Mouse (Mus musculus) layer of hippocampus, postnatal 36 days (tissue): ENCODE results near the gene Tlr9. TPM values are rescaled to one million over a fixed set of nuclear protein-coding genes. Genes with fewer than 3 reads are reported as not detected.

Experiments
- DNase-seq, 2 experiments: peaks; one replicate each; pipeline ENCODE4 v3.0.0; 2022
- microRNA-seq, 2 experiments: library from miRNA; unstranded; fragments of <30 nt; microRNA quantifications; one replicate each; pipeline ENCODE4 v1.2.0; 2021
- total RNA-seq, 2 experiments: library from RNA; stranded (reverse); gene quantifications; 2 replicates each; pipeline ENCODE4 v1.2.3; 2021

The Tlr9 gene
- total RNA-seq, 2 experiments from 2014 or later = 0.97 to 1.6 TPM

DNA sequence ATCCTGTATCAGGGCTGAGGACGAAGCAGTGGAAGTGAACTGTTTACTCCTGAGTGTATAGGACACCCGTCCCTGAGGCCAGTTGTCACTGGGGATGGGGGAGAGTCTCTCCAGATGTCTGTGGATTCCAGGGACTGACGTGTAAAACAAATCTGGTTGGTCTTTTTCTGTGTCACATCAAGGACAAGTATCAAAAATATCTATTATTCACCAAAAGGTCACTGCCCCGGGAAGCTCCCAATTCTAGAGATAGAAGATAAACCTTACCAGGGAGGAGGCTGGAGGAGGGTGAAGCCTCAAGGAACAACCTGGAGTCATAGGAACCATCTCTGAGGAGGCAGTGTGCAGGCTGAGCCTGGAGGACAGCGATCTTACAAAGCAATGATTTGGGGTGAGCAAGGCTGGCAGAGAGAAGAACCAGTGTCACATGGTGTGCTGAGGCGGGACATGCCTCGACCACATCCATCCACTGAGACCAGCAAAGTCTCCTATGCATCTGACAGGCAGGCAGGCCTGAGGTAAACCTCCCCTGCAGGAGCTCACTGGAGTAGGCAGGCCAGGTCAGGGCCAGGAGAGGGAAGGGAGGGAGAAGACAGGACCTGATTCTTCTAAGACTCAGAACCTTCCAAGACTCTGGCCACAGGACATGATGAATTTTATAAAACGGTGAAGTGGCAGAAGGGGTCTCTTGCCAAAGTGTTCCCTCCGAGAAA, 46.8 kb downstream of the Tlr9 start:
- no peak for DNase-seq

DNA sequence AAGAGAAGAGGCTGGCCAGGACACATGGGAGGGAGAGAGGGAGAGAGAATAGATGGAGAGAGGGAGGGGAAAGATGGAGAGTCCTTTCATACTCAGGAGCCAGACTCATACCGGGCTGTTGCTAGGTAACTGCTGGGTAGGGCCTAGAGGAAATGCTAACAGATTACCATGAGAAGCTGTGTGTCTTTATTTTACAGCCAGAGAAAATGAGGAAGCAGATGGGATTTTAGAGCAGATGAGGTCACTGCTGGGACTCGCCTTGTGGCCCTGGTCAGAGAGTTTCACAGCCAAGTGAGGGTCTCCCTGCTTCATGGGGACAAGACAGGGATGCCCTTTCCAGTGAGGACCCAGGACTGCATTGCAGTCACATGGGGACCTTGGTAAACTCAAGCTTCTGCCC, 47.5 kb downstream of the Tlr9 start:
- DNase-seq = no peak

DNA sequence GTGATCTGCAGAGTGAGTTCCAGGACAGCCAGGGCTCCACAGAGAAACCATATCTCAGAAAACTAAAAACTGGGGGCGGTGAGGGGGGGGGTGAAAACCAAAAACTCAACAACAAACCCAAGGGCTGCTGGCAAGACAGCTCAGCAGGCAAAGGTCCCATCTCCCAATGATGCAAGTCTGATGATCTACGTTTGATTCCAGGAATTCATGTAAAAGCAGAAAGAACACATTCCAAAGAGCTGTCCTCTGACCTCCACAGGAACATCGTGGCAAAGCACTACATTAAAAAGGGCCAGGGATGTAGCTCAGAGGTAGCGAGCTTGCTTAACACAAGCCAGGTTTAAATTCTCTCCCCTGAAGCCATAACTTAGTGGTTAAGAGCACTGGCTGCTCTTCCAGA, 48.3 kb downstream of the Tlr9 start:
- no peak for DNase-seq

DNA sequence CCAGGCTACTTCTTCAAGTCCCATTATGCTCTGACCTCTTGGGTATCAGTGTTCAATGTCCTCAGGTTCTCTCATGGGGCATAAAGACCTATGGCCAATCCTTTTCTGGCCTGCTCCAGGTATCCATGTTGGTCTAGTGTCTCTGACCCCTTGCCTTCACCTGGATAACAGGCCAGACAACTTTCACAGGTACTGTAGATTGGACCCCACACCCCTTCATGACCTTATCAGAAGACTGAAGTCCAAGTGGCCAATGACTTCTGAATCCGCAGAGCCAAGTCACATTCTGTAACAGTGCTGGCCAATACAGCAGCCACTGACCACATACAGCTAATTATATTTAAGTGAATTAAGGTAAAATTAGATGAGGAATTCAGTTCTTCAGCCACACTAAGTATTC, 49.9 kb downstream of the Tlr9 start:
- no peak for DNase-seq

DNA sequence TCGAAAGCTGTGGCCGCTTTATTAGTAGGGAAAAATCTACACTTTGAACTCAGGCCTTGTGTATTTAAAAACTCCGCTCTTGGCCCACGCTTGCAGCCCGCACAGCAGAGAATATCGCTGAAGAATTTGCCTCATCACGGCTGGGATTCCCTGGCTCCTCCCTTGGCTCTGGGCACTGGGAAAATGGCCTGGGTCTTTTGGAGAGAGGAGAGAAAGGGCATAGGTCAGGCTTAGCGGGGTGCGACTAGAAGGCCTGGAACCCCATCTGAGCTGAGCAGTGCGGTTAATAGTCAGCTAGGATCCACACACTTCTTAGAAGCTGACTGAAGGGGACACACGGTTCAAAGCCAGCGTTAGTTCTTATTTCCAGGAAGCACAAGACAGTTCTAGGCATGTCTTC, 50.9 kb downstream of the Tlr9 start:
- no peak for DNase-seq

DNA sequence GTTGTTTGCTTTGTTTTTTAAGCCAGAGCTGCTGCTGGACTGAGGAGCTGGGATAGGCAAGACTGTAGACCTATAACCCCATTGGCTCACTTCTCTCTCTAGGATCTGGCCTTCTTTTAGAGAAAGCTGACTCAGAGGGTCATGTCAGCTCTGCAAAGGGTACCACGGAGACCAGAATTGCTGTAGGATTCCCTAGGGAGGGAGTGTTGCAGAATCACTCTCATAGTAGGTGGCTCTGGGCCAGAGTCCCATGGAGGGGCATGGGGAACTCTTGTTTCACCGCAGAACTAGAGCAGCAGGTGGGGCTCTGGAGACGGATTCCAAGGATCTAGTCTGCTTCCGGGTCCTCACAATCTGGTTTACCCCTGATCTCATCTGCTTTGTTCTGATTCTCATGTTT, 51.4 kb downstream of the Tlr9 start:
- DNase-seq = no peak

DNA sequence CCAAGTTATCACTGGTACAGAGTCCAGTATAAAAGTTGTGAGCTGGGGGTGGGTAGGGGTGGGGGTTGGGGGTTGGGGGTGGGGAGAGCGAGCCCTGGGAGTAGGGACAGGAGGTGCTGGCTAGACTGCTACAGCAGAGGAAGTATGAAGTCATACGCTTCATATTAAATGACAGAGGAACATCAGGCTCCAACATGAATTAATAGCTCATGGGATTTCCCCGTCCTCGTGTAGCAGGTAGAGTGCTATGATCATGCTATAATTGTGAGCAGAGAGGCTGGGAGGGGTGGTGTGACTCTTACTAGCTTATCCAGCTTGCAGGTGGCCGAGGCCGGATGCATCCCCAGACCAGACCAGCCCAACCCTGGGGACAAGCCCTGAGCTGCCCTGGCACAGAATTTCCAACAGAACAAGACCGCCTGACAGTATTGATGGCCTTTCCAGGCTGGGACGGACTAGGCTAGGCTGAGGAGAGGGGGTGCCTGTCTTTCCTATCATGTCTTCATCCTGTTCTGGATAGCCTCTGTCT, 52.3 kb downstream of the Tlr9 start:
- no peak for DNase-seq

DNA sequence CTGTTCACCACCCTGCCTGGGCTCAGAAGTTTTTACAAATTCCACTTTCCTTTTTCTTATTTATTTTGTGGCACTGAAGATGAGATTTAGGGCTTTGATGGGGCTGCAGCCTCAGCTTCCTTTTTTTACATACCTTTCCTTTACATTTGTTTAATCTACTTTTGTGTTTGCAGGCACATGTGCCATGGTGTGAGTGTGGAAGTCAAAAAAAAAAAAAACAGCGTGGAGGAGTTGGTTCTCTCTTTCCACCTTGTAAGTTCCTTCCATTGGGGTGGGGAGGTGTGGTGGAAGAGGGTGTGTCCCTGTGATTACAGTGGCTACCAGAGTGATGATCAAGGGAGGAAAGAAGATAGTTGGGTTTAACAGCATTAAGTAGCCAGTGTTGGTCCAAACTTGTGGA, 53.4 kb downstream of the Tlr9 start:
- no peak for DNase-seq

Small RNA genes lying within 50 kb of the gene (microRNA-seq; reads per million reads assigned to microRNA genes)
- 105,913 to 107,828 reads per million in 2 experiments for gene Mirlet7g

Other genes starting within 250 kb of the Tlr9 start
- gene Col6a4, start 125.8 kb upstream of the Tlr9 start, total RNA-seq = 1 to 10 TPM; 1.2 to 1.8 TPM
- gene Glyctk, start 64.5 kb upstream of the Tlr9 start, total RNA-seq = 1 to 10 TPM; 4.2 to 4.8 TPM
- 100 to 1,000 TPM; 143 TPM for gene Wdr82, start 51.7 kb upstream of the Tlr9 start, total RNA-seq
- gene Ppm1m, start 22.9 kb upstream of the Tlr9 start, total RNA-seq = 10 to 100 TPM; 16.0 to 20.8 TPM
- 10 to 100 TPM; 52.1 to 57.5 TPM for gene Twf2, start 19.5 kb upstream of the Tlr9 start, total RNA-seq
- gene Alas1, start 26.1 kb downstream of the Tlr9 start, total RNA-seq = 100 to 1,000 TPM; 138 to 142 TPM
- gene Poc1a, start 58.5 kb downstream of the Tlr9 start, total RNA-seq = 10 to 100 TPM; 10.6 to 12.2 TPM
- 10 to 100 TPM; 86.0 to 88.6 TPM for gene Dusp7, start 146.0 kb downstream of the Tlr9 start, total RNA-seq
- 100 to 1,000 TPM; 265 to 274 TPM for gene Rpl29, start 206.9 kb downstream of the Tlr9 start, total RNA-seq
- gene Acy1, start 215.7 kb downstream of the Tlr9 start, total RNA-seq = 10 to 100 TPM; 11.3 to 15.5 TPM
- gene Abhd14b, start 224.9 kb downstream of the Tlr9 start, total RNA-seq = 10 to 100 TPM; 11.3 to 11.9 TPM
- gene Abhd14a, start 225.1 kb downstream of the Tlr9 start, total RNA-seq = 10 to 100 TPM; 38.5 to 41.0 TPM
- 100 to 1,000 TPM; 175 to 176 TPM for gene Pcbp4, start 230.7 kb downstream of the Tlr9 start, total RNA-seq
- gene Gpr62, start 243.3 kb downstream of the Tlr9 start, total RNA-seq = 10 to 100 TPM in 1 of 2 experiments, 1 to 10 TPM in 1; 9.2 to 10.4 TPM